Mouse (Mus musculus) liver, embryonic 14.5 days (tissue): Measurements from ENCODE around the gene Ap3b1.

Experiments
- CTCF ChIP-seq: IDR thresholded peaks from 2 replicates; pipeline ENCODE4 v1.5.1; 2016; ENCODE audit warnings: antibody characterized with exemption, low read depth, control low read depth
- EP300 ChIP-seq: IDR thresholded peaks from 2 replicates; pipeline ENCODE4 v1.6.1; 2016; ENCODE audit warnings: antibody characterized with exemption, low read depth

- no peak for TF ChIP-seq CTCF
- no peak for TF ChIP-seq EP300
These were observed 174.8 kb downstream of the Ap3b1 start for GRCm38 (mm10) chr13:94533516-94533915.
